Mouse (Mus musculus) stomach, embryonic 16.5 days (tissue): Measurements from ENCODE around the gene Arl16. TPM values are rescaled to one million over a fixed set of nuclear protein-coding genes. Genes with fewer than 3 reads are reported as not detected.
A peak's percentile ranks its signal among the peaks of the same experiment; 100 is the strongest.

Experiments
- ATAC-seq: fragments of 200-750 bp; cut with Nextera tagmentation; 2 replicates; pipeline ENCODE4 v1.8.0; 2017; ENCODE audit warnings: moderate number of reproducible peaks, moderate TSS enrichment; ENCODE audit not compliant: insufficient read depth, low FRiP score
- H3K27ac ChIP-seq: fragments of 300-500 bp; sonication (generic); 2 replicates; pipeline ENCODE4 v1.5.1; 2014; ENCODE audit warnings: low read length
- H3K27me3 ChIP-seq: fragments of 300-500 bp; sonication (generic); 2 replicates; pipeline ENCODE4 v1.6.1; 2014; ENCODE audit warnings: low read length, control low read depth, mixed read lengths; ENCODE audit not compliant: control insufficient read depth, insufficient read depth
- H3K36me3 ChIP-seq: fragments of 300-500 bp; sonication (generic); 2 replicates; pipeline ENCODE4 v1.6.1; 2014; ENCODE audit warnings: low read length; ENCODE audit not compliant: control insufficient read depth, insufficient read depth
- H3K4me1 ChIP-seq: fragments of 300-500 bp; sonication (generic); 2 replicates; pipeline ENCODE4 v1.6.1; 2014; ENCODE audit warnings: low read length, control low read depth, mixed read lengths; ENCODE audit not compliant: control insufficient read depth, insufficient read depth
- H3K4me2 ChIP-seq: fragments of 300-500 bp; sonication (generic); 2 replicates; pipeline ENCODE4 v1.6.1; 2014; ENCODE audit warnings: low read depth, low read length, mixed read lengths
- H3K4me3 ChIP-seq: fragments of 300-500 bp; sonication (generic); replicated peaks from 2 replicates; pipeline ENCODE4 v1.5.1; 2014; ENCODE audit warnings: mild to moderate bottlenecking, low read length
- H3K9ac ChIP-seq: fragments of 300-500 bp; sonication (generic); 2 replicates; pipeline ENCODE4 v1.6.1; 2014; ENCODE audit warnings: low read length
- H3K9me3 ChIP-seq: fragments of 300-500 bp; sonication (generic); replicated peaks from 2 replicates; pipeline ENCODE4 v1.6.1; 2016; ENCODE audit warnings: low read length, control low read depth; ENCODE audit not compliant: control insufficient read depth
- WGBS: fragments of 180-500 bp; shearing (Covaris S2); extraction: QIAGEN DNeasy Blood & Tissue Kit; methylation state at CpG from one replicate; pipeline ENCODE4 v1.1.7; 2014; 5-methylcytosine and 5-hydroxymethylcytosine counted together
- polyA plus RNA-seq: library from polyadenylated mRNA; unstranded; fragments of >200 nt; fragmentation: Nextera tagmentation; extraction: Ambion mirVana; gene quantifications from 2 replicates; pipeline ENCODE4 v1.2.1, GENCODE M21; 2015

Gene Arl16
- polyA plus RNA-seq, 1 experiment from 2014 or later, result 35.6 TPM

DNA sequence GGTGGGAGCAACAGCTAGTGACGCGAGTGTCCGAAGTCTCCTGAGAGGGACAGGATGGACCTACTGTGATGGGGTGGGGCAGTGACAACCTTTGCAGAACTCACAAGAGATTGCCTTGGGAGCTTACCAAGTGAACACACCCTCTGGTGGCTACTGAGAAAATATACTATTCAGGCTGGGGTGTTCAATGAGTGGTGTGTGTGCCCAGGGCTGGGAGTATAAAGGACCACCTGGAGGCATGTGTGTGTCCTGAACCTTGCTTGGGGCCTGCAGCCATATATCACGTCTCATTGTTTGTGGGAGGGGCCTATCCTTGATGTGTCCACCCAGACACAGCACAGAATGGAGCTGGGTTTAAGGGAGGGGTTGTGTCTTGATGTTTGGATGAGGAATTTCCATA, 21.1 kb upstream of the Arl16 start:
- H3K9ac ChIP-seq, result 0 out of 2 replicates have a peak overlapping the region, but pooled peaks have one; percentile 2
- H3K27me3 ChIP-seq, result no peaks in the 10 kb centered on the region
- H3K4me2 ChIP-seq, result no peak overlapping the region
- ATAC-seq, result no peak
- H3K9me3 ChIP-seq, result no peaks in the 10 kb centered on the region
- peaks cover 10% of the 10 kb centered on the region; the same call in 1 of the 2 replicates for H3K36me3 ChIP-seq
- no peak overlapping the region for H3K4me3 ChIP-seq
- H3K4me1 ChIP-seq, result peaks cover 37% of the 10 kb centered on the region
- no peak overlapping the region for H3K27ac ChIP-seq
- 69% methylated on average over 4 of the region's 4 CpGs for WGBS

DNA sequence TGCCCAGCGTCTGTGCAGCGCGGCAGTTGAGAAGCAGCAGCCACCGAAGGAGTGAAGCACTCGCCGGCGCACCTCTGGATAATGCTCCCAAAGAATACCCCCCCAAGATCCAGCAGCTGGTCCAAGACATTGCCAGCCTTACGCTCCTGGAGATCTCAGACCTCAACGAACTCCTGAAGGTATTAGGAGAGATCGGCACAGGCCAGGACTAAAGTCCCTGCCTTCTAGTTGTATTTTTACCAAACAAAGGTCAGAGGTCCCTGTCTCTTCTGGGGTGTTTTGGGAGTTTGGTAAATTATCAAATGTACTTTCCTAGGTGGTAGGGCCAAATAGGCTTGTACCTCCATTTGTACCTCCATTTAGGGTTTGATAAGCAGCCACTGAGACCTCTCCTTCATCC, 17.8 kb upstream of the Arl16 start:
- WGBS, result 8% methylated on average over 10 of the region's 10 CpGs
- Histone ChIP-seq H3K9me3 (no peaks in the 10 kb centered on the region), H3K27me3 (no peaks in the 10 kb centered on the region), H3K27ac (no peak overlapping the region; the same call in 1 of the 2 replicates), H3K4me1 (peaks cover 21% of the 10 kb centered on the region), H3K36me3 (peaks cover 20% of the 10 kb centered on the region; the same call in 1 of the 2 replicates), H3K4me2 (peak overlapping the region; percentile 88), H3K4me3 (peak overlapping the region; percentile 82), H3K9ac (peak overlapping the region; percentile 93)
- no peak for ATAC-seq

DNA sequence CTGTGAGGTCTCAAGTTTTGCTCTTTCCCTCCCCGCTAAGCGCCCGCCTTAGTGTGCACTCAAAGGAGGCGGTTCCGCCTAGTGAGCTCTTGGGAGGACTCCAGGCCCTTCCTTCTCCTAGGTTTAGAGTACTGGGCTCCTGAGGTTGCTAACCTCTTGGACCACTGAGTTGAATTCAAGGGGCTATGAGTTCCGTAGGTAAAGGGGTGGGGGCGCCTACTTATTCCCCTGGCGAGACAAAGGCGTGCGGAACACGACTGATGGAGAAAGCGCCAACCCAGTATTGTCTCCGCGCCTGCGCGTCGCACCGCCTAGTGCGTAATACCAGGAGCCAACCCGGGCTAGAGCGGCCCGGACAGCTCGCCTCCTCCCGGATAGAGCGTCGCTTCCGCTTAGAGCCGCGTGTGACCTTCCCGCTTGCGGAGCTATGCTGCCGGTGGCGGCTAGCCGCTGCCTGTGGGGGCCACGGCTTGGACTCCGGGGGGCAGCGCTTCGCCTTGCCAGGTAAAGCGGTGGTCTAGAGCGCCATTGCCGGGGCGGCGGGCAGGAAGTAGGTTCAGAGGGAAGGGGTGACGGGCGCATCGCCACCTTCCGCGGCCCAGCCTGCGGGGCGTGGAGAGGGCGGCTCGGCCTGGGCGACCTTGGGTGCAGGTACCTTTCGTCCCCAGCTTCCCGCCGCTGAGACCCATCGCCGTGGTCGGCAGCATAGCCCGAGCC, 17.0 kb upstream of the Arl16 start, which contains the start of gene Mrpl12:
Gene Mrpl12, plus strand, starts transcription at position 349 of the 717 bp plus-strand sequence.
- Histone ChIP-seq H3K36me3 (peaks cover 26% of the 10 kb centered on the region), H3K9ac (peak within 1 kb of the TSS; percentile 93), H3K27me3 (no peaks in the 10 kb centered on the region), H3K4me1 (peaks cover 16% of the 10 kb centered on the region), H3K9me3 (no peaks in the 10 kb centered on the region), H3K4me3 (peak within 1 kb of the TSS; percentile 82), H3K27ac (peak within 1 kb of the TSS; percentile 77), H3K4me2 (peak within 1 kb of the TSS; percentile 88)
- WGBS, result under 1% methylated on average over 60 of the region's 60 CpGs
- ATAC-seq, result peak; percentile 95

DNA sequence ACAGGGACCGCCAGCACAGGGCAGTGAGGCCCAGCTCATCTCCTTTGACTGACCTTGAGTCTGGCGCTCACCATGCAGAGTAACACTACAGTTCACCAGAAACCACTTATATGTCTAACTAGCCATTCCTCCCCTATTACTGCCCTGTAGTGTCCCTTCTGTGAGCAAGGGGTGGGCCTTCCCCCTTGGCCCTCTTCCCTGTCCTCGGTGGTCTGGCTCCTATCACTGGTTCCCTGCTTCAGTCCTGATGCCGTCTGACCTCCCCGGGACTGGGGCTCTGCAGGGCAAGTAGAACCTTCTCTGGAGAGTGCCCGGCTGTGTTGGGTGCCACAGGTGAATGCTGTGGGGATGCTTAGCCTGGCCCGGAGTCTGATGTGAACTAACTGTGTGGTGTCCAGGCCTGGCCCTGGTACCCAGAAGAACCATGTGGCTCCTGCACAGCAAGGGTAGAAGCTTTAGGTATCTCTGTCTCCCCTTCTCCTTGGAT, 16.1 kb upstream of the Arl16 start:
- H3K9me3 ChIP-seq, result no peaks in the 10 kb centered on the region
- H3K4me1 ChIP-seq, result peaks cover 15% of the 10 kb centered on the region; the same call in 1 of the 2 replicates
- H3K27ac ChIP-seq, result peak overlapping the region; percentile 77; the same call in 1 of the 2 replicates
- no peaks in the 10 kb centered on the region for H3K27me3 ChIP-seq
- peak overlapping the region; percentile 82 for H3K4me3 ChIP-seq
- 82% methylated on average over 7 of the region's 7 CpGs for WGBS
- peaks cover 33% of the 10 kb centered on the region for H3K36me3 ChIP-seq
- ATAC-seq, result no peak
- peak overlapping the region; percentile 93 for H3K9ac ChIP-seq
- H3K4me2 ChIP-seq, result peak overlapping the region; percentile 57

DNA sequence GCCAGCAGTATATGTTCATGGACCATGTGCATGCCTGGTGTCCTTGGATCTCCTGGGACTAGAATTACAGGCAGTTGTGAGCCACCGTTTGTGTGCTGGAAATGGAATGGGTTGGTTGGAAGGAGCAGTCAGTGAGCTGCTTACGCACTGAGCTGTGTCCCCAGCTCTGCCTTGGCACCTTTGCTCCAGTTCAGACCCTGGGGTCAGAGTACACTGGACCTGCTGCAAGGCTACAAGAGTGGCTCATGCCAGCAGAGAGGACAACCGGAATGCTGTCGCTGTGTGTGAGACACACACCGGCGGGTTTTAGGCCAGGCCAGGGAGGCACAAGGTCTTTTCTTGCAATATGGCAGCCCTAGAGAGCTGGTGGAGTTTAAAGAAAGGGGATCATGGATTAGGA, 4.6 kb upstream of the Arl16 start:
- no peak for ATAC-seq
- no peak overlapping the region for H3K9ac ChIP-seq
- no peak overlapping the region for H3K27ac ChIP-seq
- no peak overlapping the region for H3K4me3 ChIP-seq
- H3K4me2 ChIP-seq, result no peak overlapping the region
- peaks cover 17% of the 10 kb centered on the region for H3K36me3 ChIP-seq
- peaks cover 8% of the 10 kb centered on the region for H3K4me1 ChIP-seq
- no peaks in the 10 kb centered on the region for H3K9me3 ChIP-seq
- 93% methylated on average over 6 of the region's 6 CpGs for WGBS
- H3K27me3 ChIP-seq, result no peaks in the 10 kb centered on the region

DNA sequence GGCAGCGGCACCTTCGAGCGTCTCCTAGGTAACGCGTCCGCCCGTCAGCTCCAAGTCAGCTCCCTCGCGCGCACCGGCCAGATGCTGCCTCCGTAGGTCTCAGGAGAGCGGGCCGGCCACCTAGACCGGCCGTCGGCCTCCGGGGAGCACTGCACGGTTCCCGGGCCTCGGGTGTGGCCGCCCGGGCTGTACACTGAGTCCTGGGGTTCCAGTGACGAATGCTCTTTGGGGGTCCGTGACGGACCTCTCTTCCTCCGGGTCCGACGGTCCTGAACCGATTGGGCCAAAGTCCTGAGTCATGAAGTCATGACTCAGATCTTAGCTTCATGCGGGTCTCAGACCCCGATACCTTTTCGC, 307 bp upstream of the Arl16 start:
- WGBS, result 2% methylated on average over 33 of the region's 33 CpGs
- Histone ChIP-seq H3K4me2 (peak overlapping the region; percentile 90), H3K4me3 (peak overlapping the region; percentile 96), H3K36me3 (peaks cover 7% of the 10 kb centered on the region; the same call in 1 of the 2 replicates), H3K9me3 (no peaks in the 10 kb centered on the region), H3K27me3 (no peaks in the 10 kb centered on the region), H3K9ac (peak overlapping the region; percentile 90), H3K27ac (no peak overlapping the region), H3K4me1 (peaks cover 13% of the 10 kb centered on the region)
- ATAC-seq, result no peak; the same call in 1 of the 2 replicates

DNA sequence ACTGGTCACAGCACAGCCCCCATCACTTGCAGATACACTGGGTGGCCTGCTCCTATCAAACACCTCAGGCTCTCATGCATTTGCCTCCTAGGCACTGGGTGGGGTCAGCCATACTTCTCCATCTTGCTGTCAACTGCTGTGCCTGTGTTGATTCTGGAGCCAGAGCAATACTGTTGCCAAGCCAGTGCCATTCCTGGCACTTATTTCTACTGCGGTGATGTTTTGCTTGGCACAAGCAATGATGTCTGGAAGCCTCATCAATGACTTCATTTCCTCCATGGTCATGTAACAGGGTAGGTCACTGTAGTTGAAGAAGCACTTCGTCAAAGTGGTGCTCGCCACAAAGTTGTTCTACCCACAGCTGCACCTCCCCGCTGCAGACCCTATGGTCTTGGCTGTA, 1.9 kb downstream of the Arl16 start:
- no peak for ATAC-seq
- H3K27me3 ChIP-seq, result no peaks in the 10 kb centered on the region
- 93% methylated on average over 4 of the region's 4 CpGs for WGBS
- H3K4me3 ChIP-seq, result no peak overlapping the region
- peaks cover 4% of the 10 kb centered on the region; the same call in 1 of the 2 replicates for H3K36me3 ChIP-seq
- H3K27ac ChIP-seq, result no peak overlapping the region
- no peaks in the 10 kb centered on the region for H3K9me3 ChIP-seq
- no peak overlapping the region for H3K4me2 ChIP-seq
- peaks cover 13% of the 10 kb centered on the region for H3K4me1 ChIP-seq
- no peak overlapping the region for H3K9ac ChIP-seq

DNA sequence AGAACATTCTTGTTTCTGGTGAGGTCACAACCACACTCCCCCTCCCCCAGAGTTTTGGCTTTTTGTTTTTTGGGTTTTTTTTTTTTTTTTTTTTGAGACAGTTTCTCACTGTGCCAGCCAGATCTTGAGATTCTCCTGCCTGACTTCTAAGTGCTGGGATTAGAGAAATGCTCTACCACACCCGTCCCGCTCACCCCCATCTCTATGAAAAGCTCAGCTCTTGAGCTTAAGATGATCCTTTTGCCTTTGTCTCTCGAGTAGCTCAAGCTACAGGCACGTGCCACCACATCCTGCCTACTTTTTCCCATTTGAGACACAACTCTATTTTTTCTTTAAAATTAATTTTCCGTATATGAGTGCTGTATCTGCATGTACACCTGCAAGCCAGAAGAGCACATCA, 3.0 kb downstream of the Arl16 start:
- 89% methylated on average over 5 of the region's 5 CpGs for WGBS
- ATAC-seq, result no peak
- Histone ChIP-seq H3K9me3 (no peaks in the 10 kb centered on the region), H3K9ac (no peak overlapping the region), H3K36me3 (peaks cover 4% of the 10 kb centered on the region; the same call in 1 of the 2 replicates), H3K4me3 (no peak overlapping the region), H3K27me3 (no peaks in the 10 kb centered on the region), H3K4me1 (peaks cover 13% of the 10 kb centered on the region), H3K27ac (no peak overlapping the region), H3K4me2 (no peak overlapping the region)

DNA sequence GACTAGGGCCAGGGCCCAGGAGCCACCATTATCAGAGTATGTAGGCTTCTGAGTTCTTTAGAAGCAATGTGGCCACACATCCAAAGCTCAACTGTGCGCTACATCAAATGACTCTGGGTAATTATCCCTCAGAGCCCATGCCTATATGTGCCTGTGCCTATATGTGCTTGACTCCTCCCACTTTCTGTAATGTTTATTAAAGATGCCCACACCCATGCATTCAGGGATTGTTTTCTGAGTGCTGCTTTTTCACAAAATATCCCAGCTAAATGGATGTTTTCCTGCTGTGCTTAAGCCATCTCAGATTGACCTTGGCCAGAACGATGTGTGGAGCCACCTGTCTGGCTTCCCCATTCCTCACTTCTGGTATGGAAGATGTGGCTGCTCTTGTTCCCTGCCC, 3.9 kb downstream of the Arl16 start:
- H3K9me3 ChIP-seq, result no peaks in the 10 kb centered on the region
- H3K36me3 ChIP-seq, result peaks cover 4% of the 10 kb centered on the region; the same call in 1 of the 2 replicates

More for the DNA sequence above, 3.9 kb downstream of the Arl16 start:
- H3K4me1 ChIP-seq, result peaks cover 13% of the 10 kb centered on the region
- no peak overlapping the region for H3K4me3 ChIP-seq
- ATAC-seq, result no peak
- 87% methylated on average over 2 of the region's 2 CpGs for WGBS
- H3K4me2 ChIP-seq, result no peak overlapping the region
- no peak overlapping the region for H3K9ac ChIP-seq
- H3K27ac ChIP-seq, result no peak overlapping the region
- no peaks in the 10 kb centered on the region for H3K27me3 ChIP-seq
